Mouse (Mus musculus) megakaryocyte, embryonic 14.5 days (primary cell): Measurements from ENCODE around the gene Smco4.

Source experiments
- FLI1 ChIP-seq: IDR thresholded peaks from 2 replicates; pipeline ENCODE4 v1.6.1; 2012; ENCODE audit warnings: low read length, inconsistent platforms, mixed read lengths
- GATA1 ChIP-seq: IDR thresholded peaks from 3 replicates; pipeline ENCODE4 v1.6.1; 2012; ENCODE audit warnings: mixed read lengths, low read length, inconsistent platforms, borderline replicate concordance

DNA sequence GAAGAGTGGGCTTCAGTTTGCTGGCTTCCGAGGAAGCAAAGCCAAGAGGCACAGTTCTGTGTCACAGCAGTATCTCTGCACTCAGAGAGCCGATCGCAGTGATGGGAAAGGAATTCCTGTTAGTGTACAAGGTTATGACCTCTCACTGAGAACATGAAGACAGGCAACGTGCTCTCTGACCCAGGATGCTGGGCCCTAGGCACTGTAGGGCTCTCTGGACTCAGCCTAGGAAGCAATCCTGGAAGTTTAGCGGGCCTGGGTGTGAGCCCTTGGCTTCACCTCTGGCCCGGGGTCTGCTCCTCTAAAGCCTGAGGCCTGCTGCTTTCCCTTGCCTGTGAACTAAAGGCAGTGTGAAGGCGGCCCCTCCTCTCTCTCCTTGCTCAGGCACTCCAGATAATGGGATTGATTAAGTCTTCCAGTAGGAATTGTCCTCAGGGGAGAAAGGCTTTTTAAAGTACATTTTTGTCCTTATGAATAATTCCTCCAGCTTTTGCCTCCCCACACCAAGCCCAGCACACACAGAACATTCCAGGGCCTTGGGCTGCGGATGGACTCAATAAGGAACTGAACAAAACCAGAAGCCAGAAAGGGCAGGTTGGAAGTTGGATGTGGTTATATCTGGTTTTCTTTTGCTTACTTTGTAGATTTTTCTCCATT is 2.8 kb downstream of the Smco4 start:
- TF ChIP-seq GATA1 (no peak), FLI1 (no peak)
